Mouse (Mus musculus): Measurements from ENCODE around the gene T2. TPM values are rescaled to one million over a fixed set of nuclear protein-coding genes. Genes with fewer than 3 reads are reported as not detected.
"Not testable (repeated sequence)": the region's sequence is repeated elsewhere in the genome, so short reads cannot be mapped to it uniquely, and the experiment has no call there.

Gene T2
- polyA plus RNA-seq, 1 experiment from 2014 or later = 0.31 TPM

DNA sequence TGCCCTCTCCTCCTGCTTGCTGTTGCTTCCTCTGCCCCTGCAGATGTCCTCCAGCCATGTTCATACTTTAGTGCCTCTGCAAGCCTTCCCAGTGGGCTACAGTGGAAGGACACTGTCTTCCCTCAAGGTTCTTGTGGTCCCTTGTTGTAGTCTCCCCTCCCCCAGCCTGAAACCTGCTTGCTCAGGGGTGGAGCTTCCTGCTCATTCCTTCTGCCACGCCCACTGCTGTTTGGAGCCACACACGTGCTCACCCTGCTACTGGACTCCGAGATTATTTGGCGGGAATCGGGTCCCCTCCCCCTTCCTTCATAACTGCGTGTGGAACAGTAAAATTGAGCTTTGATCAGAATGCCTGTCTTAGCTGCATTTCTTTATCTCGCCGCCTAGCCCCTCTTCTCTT, 48.1 kb downstream of the T2 start:
- H3K4me2 ChIP-seq (replicated peaks); H3K36me3 ChIP-seq (replicated peaks; ENCODE audit: control insufficient read depth, insufficient read depth); H3K9ac ChIP-seq; ATAC-seq (ENCODE audit: low FRiP score); H3K27ac ChIP-seq; H3K27me3 ChIP-seq (ENCODE audit: control insufficient read depth, insufficient read depth, low read length); DNase-seq (ENCODE audit: low spot score); H3K4me1 ChIP-seq (replicated peaks; ENCODE audit: control insufficient read depth, insufficient read depth, low read length); H3K4me3 ChIP-seq (replicated peaks; ENCODE audit: low read length); H3K9me3 ChIP-seq (ENCODE audit: control insufficient read depth, low read length): not testable (repeated sequence)
- 58% methylated on average over 6 of the region's 8 CpGs for WGBS

DNA sequence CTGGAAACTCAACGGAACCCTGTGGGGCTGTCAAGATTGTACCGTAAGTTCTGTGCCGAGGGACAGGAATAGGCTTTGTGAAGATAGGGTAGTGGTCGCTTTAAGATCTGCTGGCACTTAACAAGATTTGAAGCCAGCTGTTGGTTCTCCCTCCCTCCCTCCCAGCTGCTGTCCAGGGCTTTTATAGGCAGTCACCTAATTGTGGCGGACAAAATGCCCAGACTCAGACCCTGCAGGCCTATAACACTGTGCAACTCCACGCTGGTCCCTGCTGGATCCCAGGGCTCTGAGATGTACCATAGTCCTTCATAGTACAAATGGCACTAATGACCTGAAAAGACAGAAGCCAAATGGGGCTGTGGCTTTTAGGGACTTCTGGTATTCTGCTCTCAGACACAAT, 50.5 kb downstream of the T2 start:
- Histone ChIP-seq H3K4me2 (replicated peaks) (no peak overlapping the region), H3K4me1 (replicated peaks; ENCODE audit: control insufficient read depth, insufficient read depth, low read length) (0 out of 2 replicates have a peak, but pooled peaks cover 4% of the 10 kb centered on the region), H3K4me3 (replicated peaks; ENCODE audit: low read length) (no peak overlapping the region), H3K9ac (no peak overlapping the region), H3K36me3 (replicated peaks; ENCODE audit: control insufficient read depth, insufficient read depth) (no peaks in the 10 kb centered on the region), H3K27me3 (ENCODE audit: control insufficient read depth, insufficient read depth, low read length) (no peaks in the 10 kb centered on the region), H3K27ac (no peak overlapping the region), H3K9me3 (ENCODE audit: control insufficient read depth, low read length) (no peaks in the 10 kb centered on the region)
- ATAC-seq (ENCODE audit: low FRiP score) (no peak), DNase-seq (ENCODE audit: low spot score) (no peak)
- 15% methylated on average over 6 of the region's 6 CpGs for WGBS

DNA sequence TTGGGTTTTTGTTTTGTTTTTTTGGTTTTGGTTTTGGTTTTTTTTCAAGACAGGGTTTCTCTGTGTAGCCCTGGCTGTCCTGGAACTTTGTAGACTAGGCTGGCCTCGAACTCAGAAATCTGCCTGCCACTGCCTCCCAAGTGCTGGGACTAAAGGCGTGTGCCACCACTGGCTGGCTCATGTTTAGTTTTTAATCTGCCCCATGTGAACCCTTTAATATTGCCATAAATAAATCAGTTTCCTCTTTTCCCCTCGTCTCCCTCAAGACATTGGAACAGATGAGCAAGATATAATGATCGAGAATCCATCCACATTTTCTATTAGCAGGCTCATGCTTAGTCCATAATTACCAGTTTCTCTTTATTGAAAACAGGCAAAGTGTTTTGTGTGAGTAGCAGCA, 52.2 kb downstream of the T2 start:
- H3K27ac ChIP-seq; H3K9me3 ChIP-seq (ENCODE audit: control insufficient read depth, low read length); H3K4me3 ChIP-seq (replicated peaks; ENCODE audit: low read length); H3K4me2 ChIP-seq (replicated peaks); DNase-seq (ENCODE audit: low spot score); H3K4me1 ChIP-seq (replicated peaks; ENCODE audit: control insufficient read depth, insufficient read depth, low read length); H3K9ac ChIP-seq; H3K36me3 ChIP-seq (replicated peaks; ENCODE audit: control insufficient read depth, insufficient read depth); ATAC-seq (ENCODE audit: low FRiP score); H3K27me3 ChIP-seq (ENCODE audit: control insufficient read depth, insufficient read depth, low read length): not testable (repeated sequence)
- 65% methylated on average over 4 of the region's 4 CpGs for WGBS

DNA sequence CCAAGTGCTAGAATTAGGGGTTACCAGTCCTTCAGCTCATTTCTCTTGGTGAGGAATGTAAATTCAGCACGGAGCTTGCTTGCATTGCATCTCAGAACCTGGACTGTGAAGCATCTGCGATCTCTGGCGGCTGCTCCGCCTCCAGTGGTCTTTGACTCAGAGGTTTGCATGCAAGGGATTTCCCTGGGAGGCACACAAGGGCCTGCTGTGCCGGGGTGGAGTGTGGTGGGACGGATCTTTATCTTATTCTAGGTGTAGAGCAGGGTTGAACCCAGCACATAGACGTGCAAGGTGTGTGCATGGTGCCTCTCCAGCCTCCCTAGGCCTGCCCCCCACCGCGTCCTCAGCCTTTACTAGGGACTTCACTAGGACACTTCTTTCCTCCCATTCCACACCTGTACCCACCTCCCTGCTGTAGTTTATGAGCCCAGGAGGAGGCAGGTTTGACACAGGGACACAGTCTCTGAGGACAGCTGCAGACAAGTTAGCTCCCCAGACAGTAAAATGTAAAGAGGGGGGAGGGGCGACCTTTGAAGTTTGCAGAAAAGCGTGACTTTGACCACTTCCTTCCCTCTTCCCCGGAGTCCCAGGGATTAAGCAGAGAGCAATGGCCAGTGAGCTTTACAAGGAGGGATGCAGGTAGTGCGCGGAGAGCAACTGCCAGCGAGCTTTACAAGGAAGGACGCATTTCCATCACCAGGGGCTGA, 53.0 kb downstream of the T2 start:
- no peaks in the 10 kb centered on the region for H3K36me3 ChIP-seq (replicated peaks; ENCODE audit: control insufficient read depth, insufficient read depth)
- no peak overlapping the region for H3K4me2 ChIP-seq (replicated peaks)
- ATAC-seq (ENCODE audit: low FRiP score) (no peak), DNase-seq (ENCODE audit: low spot score) (no peak)
- WGBS = 8% methylated on average over 16 of the region's 16 CpGs
- 0 out of 2 replicates have a peak, but pooled peaks cover 1% of the 10 kb centered on the region for H3K27me3 ChIP-seq (ENCODE audit: control insufficient read depth, insufficient read depth, low read length)
- H3K4me1 ChIP-seq (replicated peaks; ENCODE audit: control insufficient read depth, insufficient read depth, low read length) = 0 out of 2 replicates have a peak, but pooled peaks cover 4% of the 10 kb centered on the region
- H3K9me3 ChIP-seq (ENCODE audit: control insufficient read depth, low read length) = no peaks in the 10 kb centered on the region
- no peak overlapping the region for H3K27ac ChIP-seq
- H3K9ac ChIP-seq = no peak overlapping the region
- no peak overlapping the region for H3K4me3 ChIP-seq (replicated peaks; ENCODE audit: low read length)

DNA sequence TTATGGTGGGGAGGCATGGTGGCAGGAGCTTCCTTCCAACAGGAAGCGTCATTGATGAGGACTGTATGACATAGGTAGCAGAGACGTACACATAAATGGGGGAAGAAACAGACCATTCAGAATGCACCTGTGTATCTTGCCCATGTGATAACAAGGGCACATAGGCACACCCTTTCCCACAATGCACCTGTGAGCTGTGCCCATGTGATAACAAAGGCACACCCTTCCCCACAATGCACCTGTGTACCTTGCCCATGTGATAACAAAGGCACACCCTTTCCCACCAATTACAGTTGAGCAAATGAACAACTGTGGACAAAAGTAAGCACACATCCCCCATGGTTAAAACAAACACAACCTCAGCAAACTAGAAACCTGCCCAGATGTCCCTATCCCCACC, 54.5 kb downstream of the T2 start:
- no peak overlapping the region for H3K9ac ChIP-seq
- 0 out of 2 replicates have a peak, but pooled peaks cover 3% of the 10 kb centered on the region for H3K27me3 ChIP-seq (ENCODE audit: control insufficient read depth, insufficient read depth, low read length)
- no peak overlapping the region for H3K4me3 ChIP-seq (replicated peaks; ENCODE audit: low read length)
- no peaks in the 10 kb centered on the region for H3K36me3 ChIP-seq (replicated peaks; ENCODE audit: control insufficient read depth, insufficient read depth)
- 0 out of 2 replicates have a peak, but pooled peaks cover 4% of the 10 kb centered on the region for H3K4me1 ChIP-seq (replicated peaks; ENCODE audit: control insufficient read depth, insufficient read depth, low read length)
- 84% methylated on average over 2 of the region's 2 CpGs for WGBS
- DNase-seq (ENCODE audit: low spot score) (no peak), ATAC-seq (ENCODE audit: low FRiP score) (no peak)
- H3K4me2 ChIP-seq (replicated peaks) = no peak overlapping the region
- H3K27ac ChIP-seq = no peak overlapping the region
- H3K9me3 ChIP-seq (ENCODE audit: control insufficient read depth, low read length) = no peaks in the 10 kb centered on the region

DNA sequence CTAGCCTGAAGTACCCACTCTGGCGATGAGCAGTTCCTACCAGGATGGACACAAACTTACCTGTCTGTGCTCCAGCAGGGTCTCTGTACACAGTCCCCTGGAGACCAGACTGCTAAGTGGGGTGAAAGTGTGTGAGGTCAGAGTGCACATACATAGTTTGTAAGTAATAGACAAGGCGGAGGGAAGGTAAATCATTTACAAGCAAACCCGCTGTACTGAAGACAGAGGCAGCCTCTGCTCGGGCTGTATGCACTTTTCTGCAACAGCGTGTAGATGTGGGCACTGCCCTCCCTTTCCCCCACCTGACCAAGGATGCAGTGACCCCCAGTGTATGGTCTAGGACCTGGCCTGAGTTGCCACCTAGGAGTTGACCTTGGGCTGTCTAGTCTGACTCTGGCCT, 57.9 kb downstream of the T2 start:
- DNase-seq (ENCODE audit: low spot score) (no peak), ATAC-seq (ENCODE audit: low FRiP score) (no peak)
- Histone ChIP-seq H3K36me3 (replicated peaks; ENCODE audit: control insufficient read depth, insufficient read depth) (no peaks in the 10 kb centered on the region), H3K4me1 (replicated peaks; ENCODE audit: control insufficient read depth, insufficient read depth, low read length) (peaks cover 2% of the 10 kb centered on the region; the same call in 1 of the 2 replicates), H3K27me3 (ENCODE audit: control insufficient read depth, insufficient read depth, low read length) (0 out of 2 replicates have a peak, but pooled peaks cover 3% of the 10 kb centered on the region), H3K4me3 (replicated peaks; ENCODE audit: low read length) (no peak overlapping the region), H3K9me3 (ENCODE audit: control insufficient read depth, low read length) (no peaks in the 10 kb centered on the region), H3K9ac (no peak overlapping the region), H3K27ac (no peak overlapping the region), H3K4me2 (replicated peaks) (no peak overlapping the region)
- WGBS = 48% methylated on average over 5 of the region's 5 CpGs

DNA sequence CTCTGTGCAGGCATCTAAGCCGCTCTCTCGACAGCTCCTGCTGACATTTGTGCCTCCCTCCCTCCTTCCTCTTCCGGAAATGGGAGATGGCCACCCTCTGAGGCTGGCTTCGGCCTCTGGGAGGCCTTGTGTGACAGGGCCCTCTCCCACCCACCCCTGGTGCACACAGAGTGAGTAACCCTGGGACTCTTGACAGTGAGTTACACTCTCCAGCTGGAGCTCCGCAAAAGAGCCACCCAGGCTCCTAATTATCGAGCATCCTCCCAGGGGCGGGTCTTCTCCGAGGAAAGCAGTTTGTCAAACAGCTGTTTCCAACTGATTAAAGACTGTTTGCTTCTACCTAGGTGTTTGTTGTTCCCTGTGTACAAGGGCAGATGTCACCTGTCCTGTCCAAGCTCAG, 59.7 kb downstream of the T2 start:
- ATAC-seq (ENCODE audit: low FRiP score) = no peak
- H3K4me3 ChIP-seq (replicated peaks; ENCODE audit: low read length) = no peak overlapping the region
- H3K27me3 ChIP-seq (ENCODE audit: control insufficient read depth, insufficient read depth, low read length) = 0 out of 2 replicates have a peak, but pooled peaks cover 3% of the 10 kb centered on the region
- H3K36me3 ChIP-seq (replicated peaks; ENCODE audit: control insufficient read depth, insufficient read depth) = no peaks in the 10 kb centered on the region
- no peak overlapping the region for H3K4me2 ChIP-seq (replicated peaks)
- no peak overlapping the region for H3K27ac ChIP-seq
- DNase-seq (ENCODE audit: low spot score) = no peak
- 16% methylated on average over 8 of the region's 8 CpGs for WGBS
- H3K9me3 ChIP-seq (ENCODE audit: control insufficient read depth, low read length) = no peaks in the 10 kb centered on the region
- no peak overlapping the region for H3K9ac ChIP-seq
- H3K4me1 ChIP-seq (replicated peaks; ENCODE audit: control insufficient read depth, insufficient read depth, low read length) = no peaks in the 10 kb centered on the region; the same call in 1 of the 2 replicates

DNA sequence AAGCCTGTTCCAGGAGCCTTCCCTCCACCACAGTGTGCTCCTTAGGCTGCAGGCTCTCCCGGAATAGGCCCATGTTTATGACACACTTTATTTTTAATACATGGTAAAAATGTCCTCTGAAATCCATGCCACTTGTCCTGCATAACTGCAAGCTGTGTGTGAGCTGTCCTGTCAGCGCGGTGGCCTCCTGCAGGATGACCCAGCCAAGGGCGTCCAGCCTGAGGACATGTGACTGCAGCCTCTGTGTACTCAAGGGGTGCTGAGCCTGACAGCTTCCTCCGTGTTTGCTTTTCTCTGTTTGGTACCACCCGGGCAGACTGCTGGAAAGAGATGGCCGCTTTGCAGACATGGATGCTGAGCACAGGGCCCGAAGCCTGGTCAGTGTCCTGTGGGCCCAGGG, 61.1 kb downstream of the T2 start:
- ATAC-seq (ENCODE audit: low FRiP score) (no peak), DNase-seq (ENCODE audit: low spot score) (no peak)
- H3K27ac ChIP-seq = no peak overlapping the region
- no peak overlapping the region for H3K4me3 ChIP-seq (replicated peaks; ENCODE audit: low read length)
- no peaks in the 10 kb centered on the region; the same call in 1 of the 2 replicates for H3K4me1 ChIP-seq (replicated peaks; ENCODE audit: control insufficient read depth, insufficient read depth, low read length)
- H3K27me3 ChIP-seq (ENCODE audit: control insufficient read depth, insufficient read depth, low read length) = 0 out of 2 replicates have a peak, but pooled peaks cover 3% of the 10 kb centered on the region
- H3K9ac ChIP-seq = no peak overlapping the region
- 62% methylated on average over 8 of the region's 8 CpGs for WGBS
- no peaks in the 10 kb centered on the region for H3K9me3 ChIP-seq (ENCODE audit: control insufficient read depth, low read length)
- H3K36me3 ChIP-seq (replicated peaks; ENCODE audit: control insufficient read depth, insufficient read depth) = no peaks in the 10 kb centered on the region
- no peak overlapping the region for H3K4me2 ChIP-seq (replicated peaks)

DNA sequence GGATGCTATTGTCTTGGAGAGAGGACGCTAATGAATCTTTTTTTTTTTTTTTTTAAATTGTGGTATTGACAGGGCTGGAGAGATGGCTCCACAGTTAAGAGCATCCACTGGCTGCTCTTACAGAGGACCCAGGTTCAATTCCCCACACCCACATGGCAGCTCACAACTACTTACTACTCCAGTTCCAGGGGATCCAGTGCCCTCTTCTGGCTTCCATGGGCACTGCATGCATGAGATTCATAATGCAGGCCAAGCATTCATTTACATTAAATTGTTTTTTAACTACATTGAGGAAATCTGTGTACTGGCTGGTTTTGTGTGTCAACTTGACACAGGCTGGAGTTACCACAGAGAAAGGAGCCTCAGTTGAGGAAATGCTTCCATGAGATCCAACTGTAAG, 64.9 kb downstream of the T2 start:
- Histone ChIP-seq H3K4me2 (replicated peaks) (no peak overlapping the region), H3K9ac (no peak overlapping the region), H3K9me3 (ENCODE audit: control insufficient read depth, low read length) (no peaks in the 10 kb centered on the region), H3K27me3 (ENCODE audit: control insufficient read depth, insufficient read depth, low read length) (no peaks in the 10 kb centered on the region), H3K27ac (no peak overlapping the region), H3K36me3 (replicated peaks; ENCODE audit: control insufficient read depth, insufficient read depth) (no peaks in the 10 kb centered on the region), H3K4me1 (replicated peaks; ENCODE audit: control insufficient read depth, insufficient read depth, low read length) (no peaks in the 10 kb centered on the region; the same call in 1 of the 2 replicates), H3K4me3 (replicated peaks; ENCODE audit: low read length) (no peak overlapping the region)
- ATAC-seq (ENCODE audit: low FRiP score) (no peak), DNase-seq (ENCODE audit: low spot score) (no peak)
- WGBS = 74% methylated on average over 1 of the region's 1 CpGs
